Mouse (Mus musculus): ENCODE results near the gene Jazf1.

- no peak for TF ChIP-seq FLI1 (IDR thresholded peaks at IDR 0.05; ENCODE audit: low read length)
- no peak for TF ChIP-seq GATA1 (IDR thresholded peaks at IDR 0.05; ENCODE audit: borderline replicate concordance, low read length)
Observed at GRCm38 (mm10) chr6:52779546-52779945, 288.9 kb downstream of the Jazf1 start.

All from megakaryocyte, embryonic 14.5 days (primary cell).